ENCODE assay signal across 8 mouse cellular contexts in the genomic region with DNA sequence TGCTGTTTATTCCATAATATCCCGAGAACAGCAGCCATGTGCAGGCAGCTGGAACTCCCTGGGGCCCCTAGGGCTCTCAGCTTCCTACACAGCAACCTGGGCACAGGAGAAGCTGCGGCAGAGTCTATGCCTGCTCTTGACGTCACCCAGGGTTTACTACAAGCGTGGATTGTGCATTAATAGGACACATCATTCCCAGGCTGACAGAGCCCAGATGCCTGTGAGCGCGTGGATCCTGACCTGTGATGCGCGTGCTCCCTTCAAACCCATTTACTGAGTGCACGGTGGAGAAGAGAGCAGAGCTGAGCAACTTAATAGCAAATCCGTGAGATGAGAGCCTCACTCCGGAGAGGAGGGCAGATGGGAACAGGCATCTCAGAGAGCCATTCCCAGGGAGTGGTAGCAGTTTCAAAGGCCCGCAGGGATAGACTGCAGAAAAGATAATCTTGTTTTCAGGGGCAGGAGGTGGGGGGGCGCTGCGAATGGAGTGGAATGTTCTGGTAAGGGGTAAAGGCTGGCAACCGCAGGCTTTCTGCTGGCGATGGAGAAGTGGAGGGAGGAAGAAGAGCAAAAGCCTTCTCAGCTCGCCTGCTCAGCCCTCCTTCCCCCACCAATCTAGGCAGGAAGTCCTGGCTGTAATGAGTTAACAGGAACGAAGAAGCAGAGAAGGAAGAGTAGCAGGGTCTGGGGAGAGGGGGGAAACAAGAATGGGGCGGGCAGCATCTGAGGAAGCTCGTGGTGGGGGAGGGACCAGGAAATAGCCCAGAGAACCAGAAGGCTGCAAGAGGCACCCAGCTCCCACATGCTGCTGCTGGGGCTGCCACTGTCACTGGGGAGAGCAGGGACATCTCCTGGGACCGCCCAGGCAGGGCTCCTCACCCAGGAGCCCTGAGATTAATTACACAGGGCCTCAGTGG. TPM values are rescaled to one million over a fixed set of nuclear protein-coding genes. Genes with fewer than 3 reads are reported as not detected.
A peak's percentile ranks its signal among the peaks of the same experiment; 100 is the strongest.
DNase-seq lines count a peak whose midpoint lies in the region; ATAC-seq lines count a peak whose summit lies in the region.

No protein-coding gene starts in this region.

- H3K4me2 ChIP-seq in embryonic facial prominence, embryonic 11.5 days (ENCODE audit: low read depth, low read length) = peak overlapping the region; percentile 30
- peak overlapping the region; percentile 89 for H3K4me2 ChIP-seq in limb, embryonic 12.5 days
- peak overlapping the region; percentile 33 for H3K4me2 ChIP-seq in midbrain, embryonic 14.5 days (ENCODE audit: low read length)
- peak overlapping the region; percentile 71 for H3K4me2 ChIP-seq in stomach, embryonic 15.5 days

- DNase-seq in left cerebral cortex, postnatal 14 days (ENCODE audit: low spot score in 2 of 2) = peak; percentile 56 to 79
- no peak for DNase-seq in left cerebral cortex, adult 8-10 months (ENCODE audit: low spot score in 2 of 2)
- peak; percentile 57 for DNase-seq in embryonic facial prominence, embryonic 11.5 days (ENCODE audit: low spot score)
- DNase-seq in hindbrain, embryonic 10.5 days (ENCODE audit: low spot score) = peak; percentile 15
- peak; percentile 49 for DNase-seq in midbrain, embryonic 14.5 days
- no peak for DNase-seq in urinary bladder, adult 18-20 months (ENCODE audit: low spot score in 2 of 2)

- no peaks in the 10 kb centered on the region for H3K9me3 ChIP-seq in embryonic facial prominence, embryonic 11.5 days (replicated peaks; ENCODE audit: control insufficient read depth, low read length)
- no peaks in the 10 kb centered on the region for H3K9me3 ChIP-seq in hindbrain, embryonic 10.5 days
- no peaks in the 10 kb centered on the region for H3K9me3 ChIP-seq in limb, embryonic 12.5 days
- H3K9me3 ChIP-seq in midbrain, embryonic 14.5 days (ENCODE audit: control insufficient read depth, low read length) = no peaks in the 10 kb centered on the region
- no peaks in the 10 kb centered on the region for H3K9me3 ChIP-seq in stomach, embryonic 15.5 days

- H3K27ac ChIP-seq in embryonic facial prominence, embryonic 11.5 days (replicated peaks; ENCODE audit: low read depth, low read length) = peak overlapping the region; percentile 76
- H3K27ac ChIP-seq in hindbrain, embryonic 10.5 days = peak overlapping the region; percentile 54
- H3K27ac ChIP-seq in limb, embryonic 12.5 days = peak overlapping the region; percentile 85
- peak overlapping the region; percentile 65 for H3K27ac ChIP-seq in midbrain, embryonic 14.5 days (replicated peaks; ENCODE audit: low read depth, low read length)
- peak overlapping the region; percentile 86 for H3K27ac ChIP-seq in stomach, embryonic 15.5 days

- intact Hi-C loops in left cerebral cortex, postnatal 14 days (cut with DNase I) = no loop called here

- H3K4me1 ChIP-seq in embryonic facial prominence, embryonic 11.5 days (ENCODE audit: control insufficient read depth, insufficient read depth, low read length) = peaks cover 23% of the 10 kb centered on the region
- peaks cover 70% of the 10 kb centered on the region for H3K4me1 ChIP-seq in hindbrain, embryonic 10.5 days (replicated peaks)
- peaks cover 63% of the 10 kb centered on the region for H3K4me1 ChIP-seq in limb, embryonic 12.5 days (replicated peaks)
- H3K4me1 ChIP-seq in midbrain, embryonic 14.5 days (ENCODE audit: control insufficient read depth, insufficient read depth, low read length) = peaks cover 54% of the 10 kb centered on the region
- H3K4me1 ChIP-seq in stomach, embryonic 15.5 days = peaks cover 73% of the 10 kb centered on the region

- no peaks in the 10 kb centered on the region for H3K36me3 ChIP-seq in embryonic facial prominence, embryonic 11.5 days (replicated peaks; ENCODE audit: control insufficient read depth, insufficient read depth, low read depth, low read length)
- peaks cover 14% of the 10 kb centered on the region; the same call in 1 of the 2 replicates for H3K36me3 ChIP-seq in hindbrain, embryonic 10.5 days
- H3K36me3 ChIP-seq in limb, embryonic 12.5 days = peaks cover 15% of the 10 kb centered on the region; the same call in 1 of the 2 replicates
- H3K36me3 ChIP-seq in midbrain, embryonic 14.5 days (ENCODE audit: control insufficient read depth, insufficient read depth, low read length) = no peaks in the 10 kb centered on the region
- H3K36me3 ChIP-seq in stomach, embryonic 15.5 days = no peaks in the 10 kb centered on the region

- no peaks in the 10 kb centered on the region for H3K27me3 ChIP-seq in embryonic facial prominence, embryonic 11.5 days (ENCODE audit: control insufficient read depth, insufficient read depth, low read length)
- no peaks in the 10 kb centered on the region for H3K27me3 ChIP-seq in hindbrain, embryonic 10.5 days (ENCODE audit: insufficient read depth, poor library complexity, severe bottlenecking)
- no peaks in the 10 kb centered on the region for H3K27me3 ChIP-seq in limb, embryonic 12.5 days
- no peaks in the 10 kb centered on the region for H3K27me3 ChIP-seq in midbrain, embryonic 14.5 days (ENCODE audit: control insufficient read depth, insufficient read depth, low read length)
- no peaks in the 10 kb centered on the region for H3K27me3 ChIP-seq in stomach, embryonic 15.5 days (replicated peaks)

- no peak overlapping the region for H3K4me3 ChIP-seq in embryonic facial prominence, embryonic 11.5 days (ENCODE audit: low read depth, low read length)
- peak overlapping the region; percentile 27 for H3K4me3 ChIP-seq in hindbrain, embryonic 10.5 days
- H3K4me3 ChIP-seq in limb, embryonic 12.5 days (replicated peaks) = peak overlapping the region; percentile 15; the same call in 1 of the 2 replicates
- H3K4me3 ChIP-seq in midbrain, embryonic 14.5 days (replicated peaks; ENCODE audit: low read depth, low read length) = 0 out of 2 replicates have a peak overlapping the region, but pooled peaks have one; percentile 5
- H3K4me3 ChIP-seq in stomach, embryonic 15.5 days (replicated peaks) = peak overlapping the region; percentile 23

- 26% methylated on average over 21 of the region's 21 CpGs for WGBS in embryonic facial prominence, embryonic 11.5 days
- WGBS in hindbrain, embryonic 10.5 days = 51% methylated on average over 21 of the region's 21 CpGs
- WGBS in limb, embryonic 12.5 days = 21% methylated on average over 21 of the region's 21 CpGs
- WGBS in midbrain, embryonic 14.5 days = 31% methylated on average over 21 of the region's 21 CpGs
- 22% methylated on average over 21 of the region's 21 CpGs for WGBS in stomach, embryonic 15.5 days

- peak overlapping the region; percentile 25 for H3K9ac ChIP-seq in embryonic facial prominence, embryonic 11.5 days (replicated peaks; ENCODE audit: low read length)
- peak overlapping the region; percentile 46 for H3K9ac ChIP-seq in limb, embryonic 12.5 days (replicated peaks)
- H3K9ac ChIP-seq in midbrain, embryonic 14.5 days (replicated peaks; ENCODE audit: low read length) = peak overlapping the region; percentile 37
- no peak overlapping the region; the same call in 1 of the 2 replicates for H3K9ac ChIP-seq in stomach, embryonic 15.5 days

- no peak for ATAC-seq in embryonic facial prominence, embryonic 11.5 days (replicated peaks; ENCODE audit: insufficient number of reproducible peaks, low FRiP score, low TSS enrichment, low read depth)
- no peak; the same call in 1 of the 2 replicates for ATAC-seq in limb, embryonic 12.5 days (ENCODE audit: insufficient number of reproducible peaks, insufficient read depth, low FRiP score, low TSS enrichment, low read depth)
- ATAC-seq in midbrain, embryonic 14.5 days (ENCODE audit: low FRiP score, low TSS enrichment) = no peak
- ATAC-seq in stomach, embryonic 15.5 days (ENCODE audit: insufficient read depth, low FRiP score, low read depth) = no peak

RNA-seq across cellular contexts. Expression of a gene that starts 4.0 kb away (rescaled TPM):
- total RNA-seq in left cerebral cortex, postnatal 14 days (2021) = 100 to 1,000 TPM; 165 to 173 TPM
- 100 to 1,000 TPM; 191 to 210 (median 203) TPM for total RNA-seq in left cerebral cortex, adult 8-10 months (2022)
- 13.5 and 18.9 TPM in 2 replicates for polyA plus RNA-seq in embryonic facial prominence, embryonic 11.5 days (2014; fragmentation: Nextera tagmentation; extraction: Ambion mirVana)
- 14.8 and 16.7 TPM in 2 replicates for polyA plus RNA-seq in hindbrain, embryonic 10.5 days (2016; fragmentation: Nextera tagmentation; extraction: Ambion mirVana)
- polyA plus RNA-seq in limb, embryonic 12.5 days (2016; fragmentation: Nextera tagmentation; extraction: Ambion mirVana) = 15.6 and 16.1 TPM in 2 replicates
- polyA plus RNA-seq in midbrain, embryonic 14.5 days (2014; fragmentation: Nextera tagmentation; extraction: Ambion mirVana) = 29.0 and 30.0 TPM in 2 replicates
- polyA plus RNA-seq in stomach, embryonic 15.5 days (2015; fragmentation: Nextera tagmentation; extraction: Ambion mirVana) = 18.5 and 18.7 TPM in 2 replicates

RNA-seq across cellular contexts. Expression of a gene that starts 19.1 kb away (rescaled TPM):
- 10 to 100 TPM; 84.5 to 84.9 TPM for total RNA-seq in left cerebral cortex, postnatal 14 days (2021)
- 10 to 100 TPM; 60.1 to 72.5 (median 69.0) TPM for total RNA-seq in left cerebral cortex, adult 8-10 months (2022)
- polyA plus RNA-seq in embryonic facial prominence, embryonic 11.5 days (2014; fragmentation: Nextera tagmentation; extraction: Ambion mirVana) = 5.6 and 6.4 TPM in 2 replicates
- 9.9 and 14.4 TPM in 2 replicates for polyA plus RNA-seq in hindbrain, embryonic 10.5 days (2016; fragmentation: Nextera tagmentation; extraction: Ambion mirVana)
- polyA plus RNA-seq in limb, embryonic 12.5 days (2016; fragmentation: Nextera tagmentation; extraction: Ambion mirVana) = 12.6 and 12.9 TPM in 2 replicates
- polyA plus RNA-seq in midbrain, embryonic 14.5 days (2014; fragmentation: Nextera tagmentation; extraction: Ambion mirVana) = 34.5 and 39.3 TPM in 2 replicates
- polyA plus RNA-seq in stomach, embryonic 15.5 days (2015; fragmentation: Nextera tagmentation; extraction: Ambion mirVana) = 9.5 TPM in 2 replicates

RNA-seq across cellular contexts. Expression of a gene that starts 33.0 kb away (rescaled TPM):
- total RNA-seq in left cerebral cortex, postnatal 14 days (2021) = 10 to 100 TPM; 44.5 to 52.4 TPM
- 10 to 100 TPM; 40.6 to 55.7 (median 51.5) TPM for total RNA-seq in left cerebral cortex, adult 8-10 months (2022)
- 2.7 and 4.8 TPM in 2 replicates for polyA plus RNA-seq in embryonic facial prominence, embryonic 11.5 days (2014; fragmentation: Nextera tagmentation; extraction: Ambion mirVana)
- 4.0 and 5.9 TPM in 2 replicates for polyA plus RNA-seq in hindbrain, embryonic 10.5 days (2016; fragmentation: Nextera tagmentation; extraction: Ambion mirVana)
- polyA plus RNA-seq in limb, embryonic 12.5 days (2016; fragmentation: Nextera tagmentation; extraction: Ambion mirVana) = 9.1 and 11.6 TPM in 2 replicates
- 8.8 and 12.8 TPM in 2 replicates for polyA plus RNA-seq in midbrain, embryonic 14.5 days (2014; fragmentation: Nextera tagmentation; extraction: Ambion mirVana)
- 27.6 and 32.6 TPM in 2 replicates for polyA plus RNA-seq in stomach, embryonic 15.5 days (2015; fragmentation: Nextera tagmentation; extraction: Ambion mirVana)

Comparison
In these comparisons a context has a peak if more than half of its experiments do, and no peak if none do; other contexts are left out.
1. DNase-seq: peak in left cerebral cortex, postnatal 14 days (2 of 2), embryonic facial prominence, embryonic 11.5 days (single experiment), hindbrain, embryonic 10.5 days (single experiment) and midbrain, embryonic 14.5 days (single experiment); none in left cerebral cortex, adult 8-10 months (0 of 2) and urinary bladder, adult 18-20 months (0 of 2).
2. H3K4me2 ChIP-seq: peak in every context shown above with its lines; median percentile 89 in limb, embryonic 12.5 days; 71 in stomach, embryonic 15.5 days; 33 in midbrain, embryonic 14.5 days; 30 in embryonic facial prominence, embryonic 11.5 days.
3. Peak in every context shown above with its lines, with median percentiles within 50 percentile points of each other: H3K27ac ChIP-seq.